Mouse (Mus musculus): Measurements from ENCODE around the gene Socs7. TPM values are rescaled to one million over a fixed set of nuclear protein-coding genes. Genes with fewer than 3 reads are reported as not detected.

Socs7 gene
- total RNA-seq, 2 experiments from 2014 or later = 33.7 to 34.8 TPM

GRCm38 (mm10) chr11:97445596-97445995 lies 83.2 kb downstream of the Socs7 start:
- DNase-seq = no peak

- no peak for DNase-seq
Measured at GRCm38 (mm10) chr11:97445999-97446511, 83.7 kb downstream of the Socs7 start.

- no peak for DNase-seq
Measured at GRCm38 (mm10) chr11:97447979-97448378, 85.6 kb downstream of the Socs7 start.

Other genes starting within 250 kb of the Socs7 start
- gene Tbx21, start 247.2 kb upstream of the Socs7 start, total RNA-seq (2021) = 1 to 10 TPM; 1.3 to 1.7 TPM
- gene Tbkbp1, start 211.1 kb upstream of the Socs7 start, total RNA-seq (2021) = 1 to 10 TPM; 7.1 to 9.9 TPM
- 10 to 100 TPM; 72.9 to 87.5 TPM for gene Kpnb1, start 174.7 kb upstream of the Socs7 start, total RNA-seq (2021)
- gene Npepps, start 81.9 kb upstream of the Socs7 start, total RNA-seq (2021) = 10 to 100 TPM; 52.1 to 57.5 TPM
- gene Mrpl45, start 46.8 kb upstream of the Socs7 start, total RNA-seq (2021) = 10 to 100 TPM; 28.5 to 33.8 TPM
- under 1 TPM; 0.07 to 0.09 TPM for gene Gpr179, start 10.5 kb upstream of the Socs7 start, total RNA-seq (2021)
- gene Arhgap23, start 53.0 kb downstream of the Socs7 start, total RNA-seq (2021) = 10 to 100 TPM; 13.5 to 18.9 TPM
- not detected for gene 4933428G20Rik, start 137.8 kb downstream of the Socs7 start, total RNA-seq (2021)
- gene Srcin1, start 213.6 kb downstream of the Socs7 start, total RNA-seq (2021) = 1 to 10 TPM; 1.1 to 1.4 TPM

Data from gastrocnemius, postnatal 10 days (tissue).